ENCODE assay signal across 28 mouse cellular contexts in genomic region chr3:95839250-95839649, GRCm38 (mm10). TPM values are rescaled to one million over a fixed set of nuclear protein-coding genes. Genes with fewer than 3 reads are reported as not detected.
DNase-seq lines count a peak whose midpoint lies in the region; ATAC-seq and TF ChIP-seq lines count a peak whose summit lies in the region.
"Had no signal": no experiment of that assay in that cellular context is flagged by ENCODE, and none has a peak within 500 bp of the region (broad histone marks: within the 10 kb centered on the region; RNA-seq: fewer than 3 reads in every experiment).

No protein-coding gene starts in this region.

- no peaks in the 10 kb centered on the region for H3K9me3 ChIP-seq in G1E (replicated peaks)
- no peaks in the 10 kb centered on the region for H3K9me3 ChIP-seq in liver, embryonic 16.5 days (replicated peaks; ENCODE audit: control insufficient read depth, low read length)
- H3K9me3 ChIP-seq: embryonic facial prominence, embryonic 10.5 days; embryonic facial prominence, embryonic 13.5 days; forebrain, embryonic 12.5 days; forebrain, embryonic 15.5 days; heart, embryonic 10.5 days; heart, embryonic 13.5 days had no signal

- no peak overlapping the region for H3K27ac ChIP-seq in liver, embryonic 16.5 days (ENCODE audit: low read length)
- H3K27ac ChIP-seq: embryonic facial prominence, embryonic 10.5 days; embryonic facial prominence, embryonic 13.5 days; forebrain, embryonic 12.5 days; forebrain, embryonic 15.5 days; gastrocnemius, adult 2 months; heart, embryonic 10.5 days; heart, embryonic 13.5 days; hindbrain, embryonic 14.5 days; hindbrain, postnatal 0 days had no signal

- H3K36me3 ChIP-seq in G1E (replicated peaks), result peaks cover 85% of the 10 kb centered on the region
- H3K36me3 ChIP-seq in liver, embryonic 16.5 days (ENCODE audit: control insufficient read depth, insufficient read depth), result peaks cover 49% of the 10 kb centered on the region

- intact Hi-C loops in left cerebral cortex, postnatal 14 days (cut with DNase I), result loop anchor here (10.0 kb wide), 1 partner anchor 344 kb away; the partner anchor contains the start of gene Ctsk

- 25% methylated on average over 2 of the region's 2 CpGs for WGBS in liver, embryonic 16.5 days (ENCODE audit: insufficient replicate concordance)

- no peaks in the 10 kb centered on the region for H3K27me3 ChIP-seq in G1E (ENCODE audit: insufficient read depth, low read length)
- no peaks in the 10 kb centered on the region for H3K27me3 ChIP-seq in liver, embryonic 16.5 days (ENCODE audit: control insufficient read depth, insufficient read depth, low read depth, low read length)
- H3K27me3 ChIP-seq: embryonic facial prominence, embryonic 13.5 days; forebrain, embryonic 12.5 days; forebrain, embryonic 15.5 days; heart, embryonic 13.5 days had no signal

- no peak for TF ChIP-seq CTCF in G1E (IDR thresholded peaks at IDR 0.05; ENCODE audit: low read depth, low read length)

- H3K4me2 ChIP-seq in liver, embryonic 16.5 days (ENCODE audit: low read depth, low read length), result no peak overlapping the region
- H3K4me2 ChIP-seq: embryonic facial prominence, embryonic 13.5 days; forebrain, embryonic 12.5 days; forebrain, embryonic 15.5 days; heart, embryonic 13.5 days; hindbrain, embryonic 14.5 days had no signal

- peak; percentile 17 for DNase-seq in heart, adult 11 months
- no peak for DNase-seq in heart, adult 8-10 months (ENCODE audit: low spot score)
- peak; percentile 40 for DNase-seq in G1E (ENCODE audit: low spot score)
- no peak for DNase-seq in left cerebral cortex, postnatal 14 days (ENCODE audit: low spot score in 2 of 2)
- DNase-seq in frontal cortex, adult 2 months (ENCODE audit: extremely low spot score in 1 of 2, low spot score in 1 of 2), result no peak
- DNase-seq: adrenal gland, adult 2 months; adrenal gland, postnatal 14 days; cerebellum, adult 11 months; cerebellum, adult 2 months; cerebellum, adult 9-11 months; cerebellum, postnatal 25 days; embryo, embryonic 11 days; gastrocnemius, adult 2 months; gastrocnemius, postnatal 14 days; heart, adult 18-20 months; heart, postnatal 14 days; heart, postnatal 4 days had no signal

- peak; percentile 81 for ATAC-seq in G1E (ENCODE audit: extremely low read depth, insufficient number of reproducible peaks, low FRiP score, poor library complexity, severe bottlenecking)
- peak; percentile 54 for ATAC-seq in liver, embryonic 16.5 days (ENCODE audit: low read depth)
- peak; percentile 59 for ATAC-seq in megakaryocyte-erythroid progenitor cell, adult 5-6 weeks (replicated peaks; ENCODE audit: low FRiP score, low TSS enrichment, poor library complexity, severe bottlenecking)
- ATAC-seq: forebrain, embryonic 15.5 days; hindbrain, postnatal 0 days had no signal

- no peak overlapping the region for H3K4me3 ChIP-seq in G1E (ENCODE audit: low read depth, low read length)
- no peak overlapping the region for H3K4me3 ChIP-seq in liver, embryonic 16.5 days (ENCODE audit: low read depth, low read length)
- H3K4me3 ChIP-seq: embryonic facial prominence, embryonic 10.5 days; embryonic facial prominence, embryonic 13.5 days; erythroblast, embryonic 14.5 days; forebrain, embryonic 12.5 days; forebrain, embryonic 15.5 days; gastrocnemius, adult 2 months; heart, embryonic 10.5 days; heart, embryonic 13.5 days had no signal

- peaks cover 36% of the 10 kb centered on the region for H3K4me1 ChIP-seq in G1E (ENCODE audit: insufficient read depth, low read depth, low read length)
- no peaks in the 10 kb centered on the region; the same call in 1 of the 2 replicates for H3K4me1 ChIP-seq in liver, embryonic 16.5 days (ENCODE audit: control insufficient read depth, low read depth, low read length)
- H3K4me1 ChIP-seq: embryonic facial prominence, embryonic 10.5 days; embryonic facial prominence, embryonic 13.5 days; forebrain, embryonic 12.5 days; forebrain, embryonic 15.5 days; heart, embryonic 10.5 days; heart, embryonic 13.5 days had no signal

- H3K9ac ChIP-seq in liver, embryonic 16.5 days (ENCODE audit: low read depth, low read length), result no peak overlapping the region
- H3K9ac ChIP-seq: embryonic facial prominence, embryonic 13.5 days; forebrain, embryonic 12.5 days; forebrain, embryonic 15.5 days; heart, embryonic 13.5 days; hindbrain, embryonic 14.5 days had no signal

RNA-seq across cellular contexts. Expression of gene Prpf3, which starts 16.4 kb away (rescaled TPM):
- 10 to 100 TPM; 13.9 to 22.5 (median 21.3) TPM for total RNA-seq in heart, adult 8-10 months (2022)
- total RNA-seq in G1E (2014; fragmentation: Nextera tagmentation) (77.2 and 88.7 TPM in 2 replicates), G1E (2017) (50.0 and 68.3 TPM in 2 replicates)
- 13.9 and 17.5 TPM in 2 replicates for polyA plus RNA-seq in G1E (2012)
- 23.1 and 23.7 TPM in 2 replicates for polyA plus RNA-seq in liver, embryonic 16.5 days (2015; fragmentation: Nextera tagmentation; extraction: Ambion mirVana)
- 72.1 and 90.7 TPM in 2 replicates for total RNA-seq in megakaryocyte-erythroid progenitor cell, adult 5-6 weeks (2014; fragmentation: Nextera tagmentation)
- total RNA-seq in megakaryocyte-erythroid progenitor cell, adult 5-6 weeks (2017), result 66.7 and 100.0 TPM in 2 replicates
- total RNA-seq in left cerebral cortex, postnatal 14 days (2021), result 10 to 100 TPM; 26.3 to 33.9 TPM
- 35.9 and 36.2 TPM in 2 replicates for polyA plus RNA-seq in frontal cortex, adult 2 months (2012; rRNA removed)

RNA-seq across cellular contexts. Expression of gene Rprd2, which starts 20.6 kb away (rescaled TPM):
- total RNA-seq in heart, adult 8-10 months (2022), result 10 to 100 TPM; 39.1 to 47.6 (median 41.0) TPM
- 116 and 144 TPM in 2 replicates for total RNA-seq in G1E (2014; fragmentation: Nextera tagmentation)
- total RNA-seq in G1E (2017), result 18.6 and 28.0 TPM in 2 replicates
- 6.9 and 9.1 TPM in 2 replicates for polyA plus RNA-seq in G1E (2012)
- 7.7 and 7.9 TPM in 2 replicates for polyA plus RNA-seq in liver, embryonic 16.5 days (2015; fragmentation: Nextera tagmentation; extraction: Ambion mirVana)
- 62.4 and 68.5 TPM in 2 replicates for total RNA-seq in megakaryocyte-erythroid progenitor cell, adult 5-6 weeks (2014; fragmentation: Nextera tagmentation)
- total RNA-seq in megakaryocyte-erythroid progenitor cell, adult 5-6 weeks (2017), result 17.5 and 21.3 TPM in 2 replicates
- 10 to 100 TPM; 61.3 to 61.8 TPM for total RNA-seq in left cerebral cortex, postnatal 14 days (2021)
- 24.6 and 28.5 TPM in 2 replicates for polyA plus RNA-seq in frontal cortex, adult 2 months (2012; rRNA removed)

RNA-seq across cellular contexts. Expression of gene Mrps21, which starts 32.1 kb away (rescaled TPM):
- 100 to 1,000 TPM; 312 to 354 (median 350) TPM for total RNA-seq in heart, adult 8-10 months (2022)
- total RNA-seq in G1E (2014; fragmentation: Nextera tagmentation) (40.2 and 41.8 TPM in 2 replicates), G1E (2017) (624 and 639 TPM in 2 replicates)
- polyA plus RNA-seq in G1E (2012), result 43.8 and 190 TPM in 2 replicates
- polyA plus RNA-seq in liver, embryonic 16.5 days (2015; fragmentation: Nextera tagmentation; extraction: Ambion mirVana), result 156 and 178 TPM in 2 replicates
- 204 and 223 TPM in 2 replicates for total RNA-seq in megakaryocyte-erythroid progenitor cell, adult 5-6 weeks (2014; fragmentation: Nextera tagmentation)
- 318 and 398 TPM in 2 replicates for total RNA-seq in megakaryocyte-erythroid progenitor cell, adult 5-6 weeks (2017)
- 100 to 1,000 TPM; 152 to 157 TPM for total RNA-seq in left cerebral cortex, postnatal 14 days (2021)
- 235 and 288 TPM in 2 replicates for polyA plus RNA-seq in frontal cortex, adult 2 months (2012; rRNA removed)

RNA-seq across cellular contexts. Expression of gene Ciart, which starts 42.8 kb away (rescaled TPM):
- total RNA-seq in heart, adult 8-10 months (2022), result 10 to 100 TPM; 12.0 to 58.8 (median 26.9) TPM
- total RNA-seq in G1E (2014; fragmentation: Nextera tagmentation) (not detected in 2 replicates), G1E (2017) (1.3 TPM in 2 replicates)
- polyA plus RNA-seq in G1E (2012), result 0.07 and 0.31 TPM in 2 replicates
- polyA plus RNA-seq in liver, embryonic 16.5 days (2015; fragmentation: Nextera tagmentation; extraction: Ambion mirVana), result 0.78 and 1.1 TPM in 2 replicates
- 0.69 and 3.3 TPM in 2 replicates for total RNA-seq in megakaryocyte-erythroid progenitor cell, adult 5-6 weeks (2014; fragmentation: Nextera tagmentation)
- total RNA-seq in megakaryocyte-erythroid progenitor cell, adult 5-6 weeks (2017), result 0.66 and 2.8 TPM in 2 replicates
- total RNA-seq in left cerebral cortex, postnatal 14 days (2021), result 10 to 100 TPM; 17.0 to 20.9 TPM
- polyA plus RNA-seq in frontal cortex, adult 2 months (2012; rRNA removed), result 37.2 and 42.7 TPM in 2 replicates

RNA-seq across cellular contexts. Expression of gene BC028528, which starts 52.6 kb away (rescaled TPM):
- total RNA-seq in heart, adult 8-10 months (2022), result 10 to 100 TPM in 2 of 4 experiments, 1 to 10 TPM in 2; 6.3 to 12.0 (median 8.4) TPM
- total RNA-seq in G1E (2014; fragmentation: Nextera tagmentation) (1.6 and 3.9 TPM in 2 replicates), G1E (2017) (7.5 and 9.3 TPM in 2 replicates)
- not detected in 2 replicates for polyA plus RNA-seq in G1E (2012)
- polyA plus RNA-seq in liver, embryonic 16.5 days (2015; fragmentation: Nextera tagmentation; extraction: Ambion mirVana), result 5.5 and 6.8 TPM in 2 replicates
- 2.1 and 2.3 TPM in 2 replicates for total RNA-seq in megakaryocyte-erythroid progenitor cell, adult 5-6 weeks (2014; fragmentation: Nextera tagmentation)
- total RNA-seq in megakaryocyte-erythroid progenitor cell, adult 5-6 weeks (2017), result 2.3 and 14.6 TPM in 2 replicates
- 10 to 100 TPM; 10.4 to 12.7 TPM for total RNA-seq in left cerebral cortex, postnatal 14 days (2021)
- polyA plus RNA-seq in frontal cortex, adult 2 months (2012; rRNA removed), result 15.0 and 16.2 TPM in 2 replicates
- polyA plus RNA-seq: erythroblast, embryonic 14.5 days had no signal

Comparison
In these comparisons a context has a peak if more than half of its experiments do, and no peak if none do; other contexts are left out.
1. DNase-seq: peak in heart, adult 11 months (single experiment) and G1E (single experiment); none in heart, adult 8-10 months (single experiment), left cerebral cortex, postnatal 14 days (0 of 2) and frontal cortex, adult 2 months (0 of 2).
2. Peak in every context shown above with its lines, with median percentiles within 50 percentile points of each other: ATAC-seq.